Mouse (Mus musculus) embryonic facial prominence, embryonic 15.5 days (tissue): ENCODE measurements around the gene Acoxl. TPM values are rescaled to one million over a fixed set of nuclear protein-coding genes. Genes with fewer than 3 reads are reported as not detected.

Experiments
- ATAC-seq: fragments of 200-750 bp; cut with Nextera tagmentation; 2 replicates; pipeline ENCODE4 v1.8.0; 2017; ENCODE audit warnings: low read depth, moderate TSS enrichment; ENCODE audit not compliant: insufficient number of reproducible peaks, low FRiP score, low TSS enrichment
- H3K27ac ChIP-seq: fragments of 300-500 bp; sonication (generic); replicated peaks from 2 replicates; pipeline ENCODE4 v1.5.1; 2015; ENCODE audit warnings: mild to moderate bottlenecking, inconsistent platforms
- H3K27me3 ChIP-seq: fragments of 300-500 bp; sonication (generic); 2 replicates; pipeline ENCODE4 v1.6.1; 2015; ENCODE audit warnings: inconsistent platforms
- H3K36me3 ChIP-seq: fragments of 300-500 bp; sonication (generic); 2 replicates; pipeline ENCODE4 v1.6.1; 2015; ENCODE audit warnings: mild to moderate bottlenecking, inconsistent platforms
- H3K4me1 ChIP-seq: fragments of 300-500 bp; sonication (generic); 2 replicates; pipeline ENCODE4 v1.6.1; 2015; ENCODE audit warnings: inconsistent platforms
- H3K4me2 ChIP-seq: fragments of 300-500 bp; sonication (generic); replicated peaks from 2 replicates; pipeline ENCODE4 v1.6.1; 2015; ENCODE audit warnings: mild to moderate bottlenecking, inconsistent platforms
- H3K4me3 ChIP-seq: fragments of 300-500 bp; sonication (generic); replicated peaks from 2 replicates; pipeline ENCODE4 v1.5.1; 2015; ENCODE audit warnings: mild to moderate bottlenecking, inconsistent platforms
- H3K9ac ChIP-seq: fragments of 300-500 bp; sonication (generic); 2 replicates; pipeline ENCODE4 v1.6.1; 2015; ENCODE audit warnings: inconsistent platforms
- H3K9me3 ChIP-seq: fragments of 300-500 bp; sonication (generic); replicated peaks from 2 replicates; pipeline ENCODE4 v1.6.1; 2016; ENCODE audit warnings: inconsistent platforms
- WGBS: fragments of 180-500 bp; shearing (Covaris S2); methylation state at CpG from one replicate; pipeline ENCODE4 v1.1.7; 2015; 5-methylcytosine and 5-hydroxymethylcytosine counted together
- polyA plus RNA-seq: library from polyadenylated mRNA; unstranded; fragments of >200 nt; fragmentation: Nextera tagmentation; extraction: Ambion mirVana; gene quantifications from 2 replicates; pipeline ENCODE4 v1.2.1, GENCODE M21; 2015

Gene Acoxl
- polyA plus RNA-seq, 1 experiment from 2014 or later, result 0.15 TPM

- H3K4me2 ChIP-seq, result no peak overlapping the region
- ATAC-seq, result no peak
- no peaks in the 10 kb centered on the region for H3K36me3 ChIP-seq
- no peaks in the 10 kb centered on the region for H3K9me3 ChIP-seq
- no peak overlapping the region for H3K9ac ChIP-seq
- no peaks in the 10 kb centered on the region; the same call in 1 of the 2 replicates for H3K4me1 ChIP-seq
- no peaks in the 10 kb centered on the region for H3K27me3 ChIP-seq
- no peak overlapping the region for H3K27ac ChIP-seq
- H3K4me3 ChIP-seq, result no peak overlapping the region
- 82% methylated on average over 2 of the region's 2 CpGs for WGBS
Observed at GRCm38 (mm10) chr2:128065013-128065412, 226.3 kb downstream of the Acoxl start.

GRCm38 (mm10) chr2:128065576-128065975 lies 226.9 kb downstream of the Acoxl start:
- no peak overlapping the region for H3K4me3 ChIP-seq
- WGBS, result 98% methylated on average over 2 of the region's 2 CpGs
- H3K4me1 ChIP-seq, result no peaks in the 10 kb centered on the region
- no peak overlapping the region for H3K4me2 ChIP-seq
- no peak for ATAC-seq
- H3K27me3 ChIP-seq, result no peaks in the 10 kb centered on the region
- H3K9ac ChIP-seq, result no peak overlapping the region
- H3K27ac ChIP-seq, result no peak overlapping the region
- H3K9me3 ChIP-seq, result no peaks in the 10 kb centered on the region
- H3K36me3 ChIP-seq, result no peaks in the 10 kb centered on the region

- Histone ChIP-seq H3K9me3 (no peaks in the 10 kb centered on the region), H3K4me2 (no peak overlapping the region), H3K27me3 (no peaks in the 10 kb centered on the region), H3K9ac (no peak overlapping the region), H3K36me3 (no peaks in the 10 kb centered on the region), H3K4me3 (no peak overlapping the region), H3K27ac (no peak overlapping the region), H3K4me1 (no peaks in the 10 kb centered on the region)
- 71% methylated on average over 3 of the region's 3 CpGs for WGBS
- ATAC-seq, result no peak
Observed at GRCm38 (mm10) chr2:128067162-128067561, 228.5 kb downstream of the Acoxl start.

- Histone ChIP-seq H3K4me2 (no peak overlapping the region), H3K36me3 (no peaks in the 10 kb centered on the region), H3K4me3 (no peak overlapping the region), H3K9ac (no peak overlapping the region), H3K27ac (no peak overlapping the region), H3K9me3 (no peaks in the 10 kb centered on the region), H3K27me3 (no peaks in the 10 kb centered on the region), H3K4me1 (no peaks in the 10 kb centered on the region)
- no peak for ATAC-seq
- WGBS, result 82% methylated on average over 7 of the region's 7 CpGs
Observed at GRCm38 (mm10) chr2:128067596-128067995, 228.9 kb downstream of the Acoxl start.

GRCm38 (mm10) chr2:128068176-128068575 lies 229.5 kb downstream of the Acoxl start:
- 69% methylated on average over 4 of the region's 4 CpGs for WGBS
- Histone ChIP-seq H3K4me3 (no peak overlapping the region), H3K27me3 (no peaks in the 10 kb centered on the region), H3K36me3 (no peaks in the 10 kb centered on the region), H3K9me3 (no peaks in the 10 kb centered on the region), H3K9ac (no peak overlapping the region), H3K4me2 (no peak overlapping the region), H3K27ac (no peak overlapping the region), H3K4me1 (no peaks in the 10 kb centered on the region)
- ATAC-seq, result no peak

- no peak overlapping the region for H3K9ac ChIP-seq
- H3K9me3 ChIP-seq, result no peaks in the 10 kb centered on the region
- no peak overlapping the region for H3K27ac ChIP-seq
- WGBS, result 71% methylated on average over 2 of the region's 2 CpGs
- H3K36me3 ChIP-seq, result no peaks in the 10 kb centered on the region
- no peaks in the 10 kb centered on the region for H3K27me3 ChIP-seq
- no peaks in the 10 kb centered on the region for H3K4me1 ChIP-seq
- no peak for ATAC-seq
- H3K4me2 ChIP-seq, result no peak overlapping the region
- H3K4me3 ChIP-seq, result no peak overlapping the region
Observed at GRCm38 (mm10) chr2:128069025-128069424, 230.3 kb downstream of the Acoxl start.

GRCm38 (mm10) chr2:128071791-128072190 lies 233.1 kb downstream of the Acoxl start:
- ATAC-seq, result no peak
- Histone ChIP-seq H3K4me2 (no peak overlapping the region), H3K9me3 (no peaks in the 10 kb centered on the region), H3K4me1 (no peaks in the 10 kb centered on the region), H3K27me3 (no peaks in the 10 kb centered on the region), H3K27ac (no peak overlapping the region), H3K4me3 (no peak overlapping the region), H3K9ac (no peak overlapping the region), H3K36me3 (no peaks in the 10 kb centered on the region)
- 76% methylated on average over 7 of the region's 7 CpGs for WGBS

- no peaks in the 10 kb centered on the region for H3K27me3 ChIP-seq
- no peak overlapping the region for H3K9ac ChIP-seq
- 72% methylated on average over 5 of the region's 5 CpGs for WGBS
- ATAC-seq, result no peak
- no peak overlapping the region for H3K27ac ChIP-seq
- H3K4me1 ChIP-seq, result no peaks in the 10 kb centered on the region
- no peak overlapping the region for H3K4me2 ChIP-seq
- no peaks in the 10 kb centered on the region for H3K9me3 ChIP-seq
- no peaks in the 10 kb centered on the region for H3K36me3 ChIP-seq
- no peak overlapping the region for H3K4me3 ChIP-seq
Observed at GRCm38 (mm10) chr2:128072944-128073343, 234.3 kb downstream of the Acoxl start.

- no peak overlapping the region for H3K4me3 ChIP-seq
- no peaks in the 10 kb centered on the region; the same call in 1 of the 2 replicates for H3K27me3 ChIP-seq
- H3K9me3 ChIP-seq, result no peaks in the 10 kb centered on the region
- H3K9ac ChIP-seq, result no peak overlapping the region
- H3K4me2 ChIP-seq, result no peak overlapping the region
- 86% methylated on average over 2 of the region's 2 CpGs for WGBS
- H3K36me3 ChIP-seq, result no peaks in the 10 kb centered on the region
- no peak for ATAC-seq
- no peak overlapping the region for H3K27ac ChIP-seq
- no peaks in the 10 kb centered on the region for H3K4me1 ChIP-seq
Observed at GRCm38 (mm10) chr2:128073603-128074002, 234.9 kb downstream of the Acoxl start.

GRCm38 (mm10) chr2:128076936-128077335 lies 238.3 kb downstream of the Acoxl start:
- H3K9me3 ChIP-seq, result no peaks in the 10 kb centered on the region
- H3K27me3 ChIP-seq, result peaks cover 3% of the 10 kb centered on the region; the same call in 1 of the 2 replicates
- H3K4me1 ChIP-seq, result peaks cover 8% of the 10 kb centered on the region; the same call in 1 of the 2 replicates
- H3K27ac ChIP-seq, result no peak overlapping the region
- H3K36me3 ChIP-seq, result no peaks in the 10 kb centered on the region
- H3K4me2 ChIP-seq, result no peak overlapping the region
- no peak for ATAC-seq
- 83% methylated on average over 4 of the region's 4 CpGs for WGBS
- H3K4me3 ChIP-seq, result no peak overlapping the region
- H3K9ac ChIP-seq, result no peak overlapping the region

- Histone ChIP-seq H3K4me1 (peaks cover 8% of the 10 kb centered on the region; the same call in 1 of the 2 replicates), H3K27ac (no peak overlapping the region), H3K9me3 (no peaks in the 10 kb centered on the region), H3K4me3 (no peak overlapping the region), H3K9ac (no peak overlapping the region), H3K4me2 (no peak overlapping the region), H3K36me3 (no peaks in the 10 kb centered on the region), H3K27me3 (peaks cover 3% of the 10 kb centered on the region; the same call in 1 of the 2 replicates)
- no peak for ATAC-seq
- 35% methylated on average over 5 of the region's 5 CpGs for WGBS
Observed at GRCm38 (mm10) chr2:128078859-128079258, 240.2 kb downstream of the Acoxl start.

GRCm38 (mm10) chr2:128079316-128079715 lies 240.6 kb downstream of the Acoxl start:
- 37% methylated on average over 6 of the region's 6 CpGs for WGBS
- Histone ChIP-seq H3K27me3 (peaks cover 3% of the 10 kb centered on the region; the same call in 1 of the 2 replicates), H3K27ac (no peak overlapping the region), H3K9me3 (no peaks in the 10 kb centered on the region), H3K9ac (no peak overlapping the region), H3K4me3 (no peak overlapping the region), H3K4me2 (no peak overlapping the region), H3K4me1 (peaks cover 8% of the 10 kb centered on the region; the same call in 1 of the 2 replicates), H3K36me3 (no peaks in the 10 kb centered on the region)
- no peak for ATAC-seq
